Mouse (Mus musculus): ENCODE measurements around the gene Olfr66. TPM values are rescaled to one million over a fixed set of nuclear protein-coding genes. Genes with fewer than 3 reads are reported as not detected.

Olfr66 gene
- not detected for total RNA-seq (2021)
- long read RNA-seq, experiment 1: 0 reads
- long read RNA-seq, experiment 2: 0 reads

- no peak for DNase-seq (ENCODE audit: low spot score in 2 of 2)
These were observed at the start of gene Olfr66 for GRCm38 (mm10) chr7:103886152-103886551. Olfr66 (minus strand) TSS chr7:103886252.

GRCm38 (mm10) chr7:103934264-103934663 is 48.2 kb upstream of the Olfr66 start, which contains the start of gene Olfr632:
Olfr632 (plus strand) TSS chr7:103934347.
- DNase-seq (ENCODE audit: low spot score in 2 of 2): no peak

GRCm38 (mm10) chr7:103928525-103928924 is 42.5 kb upstream of the Olfr66 start, which contains the start of gene Olfr631:
Olfr631 (plus strand) TSS chr7:103928825.
- DNase-seq (ENCODE audit: low spot score in 2 of 2): no peak

GRCm38 (mm10) chr7:103915338-103915737 is 29.3 kb upstream of the Olfr66 start:
- DNase-seq (ENCODE audit: low spot score in 2 of 2): no peak

GRCm38 (mm10) chr7:103912969-103913511 is 27.0 kb upstream of the Olfr66 start:
- no peak for DNase-seq (ENCODE audit: low spot score in 2 of 2)

GRCm38 (mm10) chr7:103910047-103910446 is 24.0 kb upstream of the Olfr66 start:
- no peak for DNase-seq (ENCODE audit: low spot score in 2 of 2)

GRCm38 (mm10) chr7:103903187-103903586 is 17.1 kb upstream of the Olfr66 start, which contains the start of gene Olfr65:
Olfr65 (plus strand) TSS chr7:103903487.
- no peak for DNase-seq (ENCODE audit: low spot score in 2 of 2)

- no peak for DNase-seq (ENCODE audit: low spot score in 2 of 2)
These were observed 8.3 kb upstream of the Olfr66 start, which contains the start of gene Olfr64 for GRCm38 (mm10) chr7:103894385-103894784. Olfr64 (minus strand) TSS chr7:103894485.

- no peak for DNase-seq (ENCODE audit: low spot score in 2 of 2)
These were observed 9.0 kb downstream of the Olfr66 start for GRCm38 (mm10) chr7:103877093-103877492.

- no peak for DNase-seq (ENCODE audit: low spot score in 2 of 2)
These were observed 11.6 kb downstream of the Olfr66 start for GRCm38 (mm10) chr7:103874451-103874850.

GRCm38 (mm10) chr7:103873064-103873463 is 13.0 kb downstream of the Olfr66 start:
- DNase-seq (ENCODE audit: low spot score in 2 of 2): peak in 1 of 2 experiments; percentile 15

GRCm38 (mm10) chr7:103870667-103871066 is 15.4 kb downstream of the Olfr66 start:
- no peak for DNase-seq (ENCODE audit: low spot score in 2 of 2)

- no peak for DNase-seq (ENCODE audit: low spot score in 2 of 2)
These were observed 20.3 kb downstream of the Olfr66 start for GRCm38 (mm10) chr7:103865716-103866115.

- no peak for DNase-seq (ENCODE audit: low spot score in 2 of 2)
These were observed 24.5 kb downstream of the Olfr66 start for GRCm38 (mm10) chr7:103861531-103861930.

- no peak for DNase-seq (ENCODE audit: low spot score in 2 of 2)
These were observed 25.2 kb downstream of the Olfr66 start for GRCm38 (mm10) chr7:103860855-103861254.

- no peak for DNase-seq (ENCODE audit: low spot score in 2 of 2)
These were observed 27.0 kb downstream of the Olfr66 start for GRCm38 (mm10) chr7:103859076-103859475.

GRCm38 (mm10) chr7:103854669-103855068 is 31.4 kb downstream of the Olfr66 start:
- no peak for DNase-seq (ENCODE audit: low spot score in 2 of 2)

GRCm38 (mm10) chr7:103853090-103853489 is 33.0 kb downstream of the Olfr66 start, which contains the start of gene Hbb-y:
Hbb-y (minus strand) TSS chr7:103853216.
- DNase-seq (ENCODE audit: low spot score in 2 of 2): no peak

GRCm38 (mm10) chr7:103844525-103845325 is 41.3 kb downstream of the Olfr66 start:
- DNase-seq (ENCODE audit: low spot score in 2 of 2): no peak

GRCm38 (mm10) chr7:103843034-103843433 is 43.0 kb downstream of the Olfr66 start, which contains the start of gene Hbb-bh1:
Hbb-bh1 (minus strand) TSS chr7:103843164.
- no peak for DNase-seq (ENCODE audit: low spot score in 2 of 2)

- DNase-seq (ENCODE audit: low spot score in 2 of 2): no peak
These were observed 45.8 kb downstream of the Olfr66 start, which contains the start of gene Hbb-bh2 for GRCm38 (mm10) chr7:103840268-103840667. Hbb-bh2 (minus strand) TSS chr7:103840520.

Data from layer of hippocampus, postnatal 14 days (tissue).